Mouse (Mus musculus): Measurements from ENCODE around the gene Trabd.
A peak's percentile ranks its signal among the peaks of the same experiment; 100 is the strongest.

The Trabd gene

GRCm38 (mm10) chr15:89074613-89075477, at the start of gene Trabd:
TSS of gene Trabd (plus strand) at chr15:89075124.
- DNase-seq (ENCODE audit: low read depth), result no peak

GRCm38 (mm10) chr15:89044381-89044780, 30.5 kb upstream of the Trabd start:
- DNase-seq (ENCODE audit: low read depth), result no peak

GRCm38 (mm10) chr15:89046356-89046755, 28.6 kb upstream of the Trabd start:
- no peak for DNase-seq (ENCODE audit: low read depth)

- no peak for DNase-seq (ENCODE audit: low read depth)
These were observed 20.3 kb upstream of the Trabd start for GRCm38 (mm10) chr15:89054666-89055065.

- no peak for DNase-seq (ENCODE audit: low read depth)
These were observed 16.2 kb upstream of the Trabd start for GRCm38 (mm10) chr15:89058736-89059135.

- no peak for DNase-seq (ENCODE audit: low read depth)
These were observed 15.6 kb upstream of the Trabd start, which contains the start of gene Panx2 for GRCm38 (mm10) chr15:89059161-89059931. TSS of gene Panx2 (plus strand) at chr15:89059734.

GRCm38 (mm10) chr15:89060032-89060681, 14.8 kb upstream of the Trabd start:
- no peak for DNase-seq (ENCODE audit: low read depth)

GRCm38 (mm10) chr15:89060811-89061460, 14.0 kb upstream of the Trabd start:
- no peak for DNase-seq (ENCODE audit: low read depth)

- DNase-seq (ENCODE audit: low read depth), result no peak
These were observed 13.0 kb upstream of the Trabd start for GRCm38 (mm10) chr15:89061761-89062517.

GRCm38 (mm10) chr15:89062518-89062910, 12.4 kb upstream of the Trabd start:
- DNase-seq (ENCODE audit: low read depth), result no peak

- no peak for DNase-seq (ENCODE audit: low read depth)
These were observed 11.9 kb upstream of the Trabd start for GRCm38 (mm10) chr15:89063001-89063400.

- DNase-seq (ENCODE audit: low read depth), result no peak
These were observed 11.4 kb upstream of the Trabd start for GRCm38 (mm10) chr15:89063536-89063935.

GRCm38 (mm10) chr15:89064891-89065290, 10.0 kb upstream of the Trabd start:
- no peak for DNase-seq (ENCODE audit: low read depth)

- DNase-seq (ENCODE audit: low read depth), result no peak
These were observed 7.3 kb upstream of the Trabd start for GRCm38 (mm10) chr15:89067609-89068008.

- DNase-seq (ENCODE audit: low read depth), result no peak
These were observed 6.7 kb upstream of the Trabd start for GRCm38 (mm10) chr15:89068226-89068625.

GRCm38 (mm10) chr15:89069336-89069840, 5.5 kb upstream of the Trabd start:
- no peak for DNase-seq (ENCODE audit: low read depth)

GRCm38 (mm10) chr15:89070606-89071005, 4.3 kb upstream of the Trabd start:
- DNase-seq (ENCODE audit: low read depth), result no peak

GRCm38 (mm10) chr15:89073993-89074603, 826 bp upstream of the Trabd start:
- DNase-seq (ENCODE audit: low read depth), result no peak

- peak; percentile 51 for DNase-seq (ENCODE audit: low read depth)
These were observed 689 bp downstream of the Trabd start for GRCm38 (mm10) chr15:89075478-89076147.

GRCm38 (mm10) chr15:89076156-89076731, 1.3 kb downstream of the Trabd start:
- no peak for DNase-seq (ENCODE audit: low read depth)

All from fibroblast of lung, adult 2 months (primary cell).